Mouse (Mus musculus) stomach, postnatal 0 days (tissue): ENCODE measurements around the gene Fezf1.

Experiments
- CTCF ChIP-seq: IDR thresholded peaks from 2 replicates; pipeline ENCODE4 v1.5.1; 2016; ENCODE audit warnings: antibody characterized with exemption, low read depth, mild to moderate bottlenecking, moderate library complexity
- EP300 ChIP-seq: optimal IDR thresholded peaks from 2 replicates; pipeline ENCODE3; 2016; ENCODE audit warnings: antibody characterized with exemption

DNA sequence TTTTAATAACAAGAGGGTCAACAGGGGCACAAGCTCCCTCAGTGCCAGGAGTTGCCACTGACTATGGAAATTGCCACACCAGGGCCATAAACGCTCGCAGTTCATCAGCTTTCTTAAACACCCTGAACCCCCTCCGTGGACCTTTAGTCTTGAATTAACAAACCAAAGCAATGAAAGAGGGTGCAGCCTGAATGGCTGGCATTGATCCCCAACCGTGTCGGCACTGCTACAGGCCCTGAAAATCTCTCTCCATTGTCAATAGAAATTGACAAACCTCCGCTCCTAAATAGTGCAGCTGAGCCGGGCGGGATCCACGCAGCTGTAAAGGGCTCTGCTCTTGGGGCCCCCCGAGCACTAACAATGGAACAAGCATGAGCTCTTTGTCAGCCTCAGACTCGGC lies 24.8 kb upstream of the Fezf1 start:
- TF ChIP-seq CTCF (no peak), EP300 (no peak)
